Mouse (Mus musculus) right cerebral cortex, postnatal 36 days (tissue): ENCODE results near the gene Olfr1009.
"Not testable (repeated sequence)": the region's sequence is repeated elsewhere in the genome, so short reads cannot be mapped to it uniquely, and the experiment has no call there.

Source experiments
- DNase-seq, 2 experiments: peaks; one replicate each; pipeline ENCODE4 v3.0.0; 2022; ENCODE audit warnings: low spot score in 2 of 2, mixed read lengths in 1 of 2

Olfr1009 gene

DNA sequence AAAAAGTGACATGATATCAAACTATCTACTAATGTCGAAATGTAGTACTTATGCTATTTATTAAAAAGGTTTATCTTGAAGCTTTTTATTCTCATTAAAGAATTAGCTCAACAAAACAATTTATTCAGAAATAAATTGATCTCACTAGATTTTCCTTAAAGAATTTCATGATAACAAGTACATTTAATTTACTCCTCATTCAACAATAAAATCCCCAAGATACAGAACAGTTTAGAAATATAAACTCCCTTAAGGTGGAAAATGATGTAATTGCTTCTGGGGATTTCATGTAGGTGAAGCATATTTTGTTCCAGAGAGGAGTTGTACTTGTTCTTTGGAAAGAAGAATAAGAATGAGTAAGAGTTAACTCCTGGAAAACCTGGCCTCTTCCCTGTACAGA is at the start of gene Olfr1009:
Gene Olfr1009, plus strand, starts transcription at position 301 of the 400 bp plus-strand sequence.
- no peak for DNase-seq

DNA sequence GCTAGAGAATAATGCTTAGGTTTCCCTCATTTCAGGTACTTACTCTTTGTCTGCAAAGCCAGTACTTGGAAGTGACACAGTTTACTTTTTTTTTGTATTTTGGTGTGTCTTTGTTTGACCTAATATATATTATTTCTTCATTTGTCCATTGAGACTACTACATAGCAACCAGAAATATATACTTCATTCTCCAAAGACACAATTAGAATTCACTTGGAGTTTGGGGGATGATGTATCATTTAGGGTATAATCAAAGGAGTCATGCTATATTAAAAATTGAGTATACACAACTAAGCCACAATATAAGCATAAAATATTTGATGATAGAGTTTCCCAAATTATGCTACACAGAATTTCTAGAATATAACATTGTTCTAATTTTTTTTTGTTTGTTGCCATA is 36.6 kb upstream of the Olfr1009 start, which contains the start of gene Olfr1006:
Gene Olfr1006, minus strand, starts transcription at position 101 of the 400 bp plus-strand sequence.
- DNase-seq: no peak

DNA sequence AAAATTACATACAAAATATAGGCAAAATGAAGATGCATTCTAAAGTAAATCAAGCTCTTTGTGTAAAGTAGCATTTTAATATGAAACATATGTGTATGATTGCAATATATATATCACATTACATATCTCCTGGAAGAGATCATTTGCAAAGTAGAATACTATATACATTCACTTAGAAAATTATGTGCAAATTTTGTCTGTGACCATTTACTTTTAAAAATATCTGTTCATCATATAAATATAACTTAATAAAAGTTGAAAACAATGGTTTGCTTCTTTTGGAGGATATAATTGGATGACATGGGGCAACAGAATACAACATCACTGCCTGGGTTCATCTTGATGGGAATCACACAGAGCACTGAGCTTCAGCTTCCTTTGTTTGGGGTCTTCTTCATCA is 26.1 kb upstream of the Olfr1009 start, which contains the start of gene Olfr1008:
Gene Olfr1008, plus strand, starts transcription at position 301 of the 400 bp plus-strand sequence.
- no peak for DNase-seq

DNA sequence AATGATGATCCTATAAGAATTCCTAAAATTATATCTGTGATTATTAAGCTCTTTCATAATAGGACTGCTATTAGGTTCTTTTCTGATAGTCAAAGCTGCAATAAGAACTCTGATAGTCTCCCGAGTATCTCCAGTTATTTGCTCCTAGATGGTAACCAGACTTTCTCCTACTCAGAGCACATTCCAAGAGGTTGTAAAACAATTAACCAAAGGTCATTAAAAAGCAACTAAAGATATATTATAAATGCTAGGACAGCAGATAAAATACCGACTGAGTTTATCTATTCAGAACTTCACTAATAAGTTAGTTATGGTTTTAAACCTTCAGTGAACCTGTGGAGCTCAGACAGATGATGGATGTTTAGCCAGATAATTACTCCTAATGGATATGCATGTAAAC is 4.5 kb upstream of the Olfr1009 start:
- DNase-seq: not testable (repeated sequence)

DNA sequence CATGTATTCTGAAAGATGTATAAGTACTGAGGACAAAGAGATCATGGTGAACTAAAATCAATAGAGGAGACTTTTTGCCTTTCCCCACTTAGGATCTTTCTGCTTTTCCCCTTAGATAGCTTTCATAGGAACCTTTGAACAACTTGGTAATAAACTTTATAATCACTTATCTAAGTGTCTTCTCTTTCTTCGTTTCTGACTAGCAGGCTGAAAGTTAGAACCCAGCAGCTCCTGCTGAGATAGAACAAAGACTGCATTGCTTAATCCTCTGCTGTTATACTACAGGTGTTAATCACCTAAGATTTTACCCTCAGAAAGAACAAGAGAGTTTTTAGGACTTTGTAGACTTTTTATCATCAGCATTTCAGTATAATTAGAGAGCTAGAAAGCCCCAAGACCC is 4.1 kb upstream of the Olfr1009 start:
- DNase-seq: no peak

DNA sequence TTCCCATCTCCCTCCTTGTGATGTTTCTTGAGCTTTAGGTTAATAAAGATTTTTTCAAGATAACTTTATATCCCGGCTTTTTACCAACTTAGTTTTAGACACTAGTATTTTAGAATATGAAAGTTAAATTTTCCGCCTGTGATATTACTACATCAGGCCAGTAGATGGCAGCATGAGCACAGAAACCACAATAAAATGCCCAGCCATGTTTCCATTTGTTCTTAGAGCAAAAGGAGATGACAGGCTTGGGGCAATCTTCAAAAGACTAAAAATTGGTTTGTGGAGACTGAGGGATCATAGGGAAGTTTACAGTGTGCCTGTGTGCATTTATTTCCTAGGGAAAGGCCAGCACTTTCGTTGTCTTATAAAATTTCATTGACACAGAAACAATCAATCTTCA is 10.6 kb downstream of the Olfr1009 start:
- no peak for DNase-seq

DNA sequence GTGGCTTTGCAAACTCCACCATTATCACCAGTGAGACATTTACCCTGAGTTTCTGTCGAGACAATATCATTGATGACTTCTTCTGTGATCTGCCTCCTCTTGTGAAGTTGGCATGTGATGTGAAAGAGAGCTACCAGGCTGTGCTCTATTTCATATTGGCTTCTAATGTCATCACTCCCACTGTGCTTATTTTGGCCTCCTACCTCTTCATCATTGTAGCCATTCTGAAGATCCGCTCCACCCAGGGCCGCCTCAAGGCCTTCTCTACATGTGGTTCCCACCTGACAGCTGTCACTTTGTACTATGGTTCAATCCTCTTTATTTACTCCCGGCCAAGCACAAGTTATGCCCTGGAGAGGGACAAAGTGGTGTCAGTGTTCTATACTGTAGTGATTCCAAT is 38.6 kb downstream of the Olfr1009 start:
- DNase-seq: no peak

DNA sequence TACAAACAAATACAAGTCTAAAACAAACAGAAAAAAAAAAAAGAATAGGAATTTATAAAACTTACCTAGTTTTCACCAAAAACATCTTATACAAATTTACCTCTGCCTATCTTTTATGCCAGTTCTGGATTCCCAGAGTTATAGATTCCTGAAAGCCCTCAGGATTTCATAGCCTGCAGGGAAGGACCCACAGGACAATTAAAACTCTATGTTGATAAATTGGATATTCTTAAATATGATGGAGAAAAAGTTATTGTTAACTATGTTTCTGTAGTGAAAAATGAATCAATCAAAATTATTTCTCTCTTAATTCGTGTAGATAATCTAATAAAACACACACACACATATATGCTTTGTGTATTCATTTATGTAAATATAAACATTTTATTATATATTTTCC is 47.4 kb downstream of the Olfr1009 start, which contains the start of gene Olfr1012:
Gene Olfr1012, minus strand, starts transcription at position 101 of the 400 bp plus-strand sequence.
- DNase-seq: no peak

DNA sequence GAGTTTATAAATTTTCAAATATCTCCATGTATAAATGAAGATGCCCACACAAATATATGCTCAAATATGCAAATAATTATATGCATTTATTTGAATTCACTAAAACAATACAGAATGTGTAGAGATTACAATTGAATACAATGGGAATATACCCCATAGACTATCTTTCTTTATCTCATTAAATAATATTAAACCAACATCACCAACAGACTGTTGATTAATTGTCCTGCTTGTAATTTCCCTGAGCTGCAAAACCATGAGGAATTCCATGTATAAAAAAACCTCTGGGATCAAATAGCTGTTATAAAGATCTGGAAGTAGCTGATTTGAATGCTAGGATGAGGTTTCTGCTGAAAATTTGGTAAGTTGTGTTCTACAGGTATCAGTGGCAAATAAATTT is 51.6 kb downstream of the Olfr1009 start, which contains the start of gene Olfr1013:
Gene Olfr1013, plus strand, starts transcription at position 301 of the 400 bp plus-strand sequence.
- no peak for DNase-seq

DNA sequence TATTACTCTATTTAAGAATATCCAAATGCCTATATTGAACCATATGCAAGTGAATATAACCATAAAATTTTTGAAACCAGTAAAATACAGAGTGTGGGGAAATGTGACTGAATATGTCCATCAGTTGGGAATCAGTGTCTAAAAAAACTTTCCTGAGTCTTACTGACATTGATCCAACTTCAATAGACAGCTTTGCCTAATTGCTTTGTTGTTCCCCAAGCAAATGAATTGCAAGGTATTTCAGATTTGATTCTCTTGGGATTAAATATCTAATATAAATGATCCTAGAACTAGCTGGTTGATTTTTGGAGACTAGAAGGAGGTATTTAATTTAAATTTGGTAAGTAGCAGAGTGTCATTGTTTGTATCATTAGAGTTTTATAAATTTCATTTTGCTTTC is 57.2 kb downstream of the Olfr1009 start, which contains the start of gene Olfr1014:
Gene Olfr1014, plus strand, starts transcription at position 301 of the 400 bp plus-strand sequence.
- DNase-seq: no peak
